Mouse (Mus musculus) ES-E14 (cell line): ENCODE measurements around the gene Adgre5.

Experiments used
- HCFC1 ChIP-seq: IDR thresholded peaks from 2 replicates; pipeline ENCODE4 v1.6.1; 2012; ENCODE audit warnings: low read length, inconsistent platforms, borderline replicate concordance; ENCODE audit not compliant: insufficient read depth
- MAFK ChIP-seq: IDR thresholded peaks from 2 replicates; pipeline ENCODE4 v1.6.1; 2014; ENCODE audit warnings: mild to moderate bottlenecking, low read depth, low read length, inconsistent platforms; ENCODE audit not compliant: insufficient read depth
- ZC3H11A ChIP-seq: IDR thresholded peaks from 2 replicates; pipeline ENCODE4 v1.6.1; 2012; ENCODE audit warnings: low read depth, mild to moderate bottlenecking, inconsistent platforms, low read length, borderline replicate concordance
- ZNF384 ChIP-seq: IDR thresholded peaks from 2 replicates; pipeline ENCODE4 v1.6.1; 2012; ENCODE audit warnings: low read depth, low read length, inconsistent platforms

- no peak for TF ChIP-seq ZNF384
- no peak for TF ChIP-seq HCFC1
- no peak for TF ChIP-seq MAFK
- no peak for TF ChIP-seq ZC3H11A
These were observed 30.7 kb upstream of the Adgre5 start for GRCm38 (mm10) chr8:83771791-83772190.
